Mouse (Mus musculus): ENCODE data around the gene Nemp1.

Nemp1 gene

GRCm38 (mm10) chr10:127730285-127730932 is 63.7 kb downstream of the Nemp1 start:
- no peak for DNase-seq

GRCm38 (mm10) chr10:127730933-127731310 is 64.2 kb downstream of the Nemp1 start:
- no peak for DNase-seq

- DNase-seq, result no peak
These were observed 64.7 kb downstream of the Nemp1 start for GRCm38 (mm10) chr10:127731397-127731796.

- DNase-seq, result no peak
These were observed 67.7 kb downstream of the Nemp1 start for GRCm38 (mm10) chr10:127734434-127734833.

- DNase-seq, result no peak
These were observed 69.6 kb downstream of the Nemp1 start for GRCm38 (mm10) chr10:127736266-127736665.

- no peak for DNase-seq
These were observed 70.2 kb downstream of the Nemp1 start for GRCm38 (mm10) chr10:127736916-127737315.

- no peak for DNase-seq
These were observed 70.9 kb downstream of the Nemp1 start for GRCm38 (mm10) chr10:127737552-127737951.

- peak; percentile 66 for DNase-seq
These were observed 71.6 kb downstream of the Nemp1 start for GRCm38 (mm10) chr10:127738151-127738882.

GRCm38 (mm10) chr10:127739083-127739660 is 72.5 kb downstream of the Nemp1 start, which contains the start of gene Zbtb39:
Gene Zbtb39, plus strand, starts transcription at chr10:127739538.
- DNase-seq, result peak; percentile 71

- DNase-seq, result peak; percentile 40
These were observed 73.0 kb downstream of the Nemp1 start for GRCm38 (mm10) chr10:127739661-127740161.

- DNase-seq, result peak; percentile 58
These were observed 78.0 kb downstream of the Nemp1 start for GRCm38 (mm10) chr10:127744661-127745060.

- DNase-seq, result no peak
These were observed 79.2 kb downstream of the Nemp1 start for GRCm38 (mm10) chr10:127745886-127746285.

GRCm38 (mm10) chr10:127747254-127747653 is 80.6 kb downstream of the Nemp1 start:
- DNase-seq, result peak; percentile 65

GRCm38 (mm10) chr10:127748847-127749612 is 82.3 kb downstream of the Nemp1 start:
- DNase-seq, result peak; percentile 83

- no peak for DNase-seq
These were observed 83.6 kb downstream of the Nemp1 start for GRCm38 (mm10) chr10:127750136-127750777.

Data from kidney, adult 11 months (tissue).